Mouse (Mus musculus) heart, postnatal 0 days (tissue): ENCODE data around the gene Gm42791. TPM values are rescaled to one million over a fixed set of nuclear protein-coding genes. Genes with fewer than 3 reads are reported as not detected.

Experiments
- ATAC-seq: fragments of 200-750 bp; cut with Nextera tagmentation; 2 replicates; pipeline ENCODE4 v1.8.0; 2017; ENCODE audit warnings: low read depth, moderate number of reproducible peaks, moderate library complexity; ENCODE audit not compliant: insufficient read depth
- DNase-seq: peaks from one replicate; pipeline ENCODE4 v3.0.0-alpha.2; 2016; ENCODE audit warnings: low spot score
- H3K27ac ChIP-seq: fragments of 300-500 bp; sonication (generic); 2 replicates; pipeline ENCODE4 v1.5.1; 2014; ENCODE audit warnings: low read depth, mild to moderate bottlenecking
- H3K27me3 ChIP-seq: fragments of 300-500 bp; sonication (generic); 2 replicates; pipeline ENCODE4 v1.6.1; 2014; ENCODE audit warnings: low read length, mixed read lengths; ENCODE audit not compliant: control insufficient read depth, insufficient read depth
- H3K36me3 ChIP-seq: fragments of 300-500 bp; sonication (generic); replicated peaks from 2 replicates; pipeline ENCODE4 v1.6.1; 2014; ENCODE audit warnings: low read length, mixed read lengths; ENCODE audit not compliant: control insufficient read depth, insufficient read depth
- H3K4me1 ChIP-seq: fragments of 300-500 bp; sonication (generic); 2 replicates; pipeline ENCODE4 v1.6.1; 2014; ENCODE audit warnings: antibody characterized with exemption; ENCODE audit not compliant: control insufficient read depth, insufficient read depth
- H3K4me2 ChIP-seq: fragments of 300-500 bp; sonication (generic); 2 replicates; pipeline ENCODE4 v1.6.1; 2014; ENCODE audit warnings: low read depth, mild to moderate bottlenecking, low read length, moderate library complexity
- H3K4me3 ChIP-seq: fragments of 300-500 bp; sonication (generic); 2 replicates; pipeline ENCODE4 v1.5.1; 2014; ENCODE audit warnings: low read depth, low read length
- H3K9ac ChIP-seq: fragments of 300-500 bp; sonication (generic); replicated peaks from 2 replicates; pipeline ENCODE4 v1.6.1; 2014; ENCODE audit warnings: low read depth, low read length, mixed read lengths
- H3K9me3 ChIP-seq: fragments of 300-500 bp; sonication (generic); replicated peaks from 2 replicates; pipeline ENCODE4 v1.6.1; 2016; ENCODE audit warnings: low read length; ENCODE audit not compliant: control insufficient read depth
- CTCF ChIP-seq: IDR thresholded peaks from 2 replicates; pipeline ENCODE4 v1.5.1; 2016; ENCODE audit warnings: antibody characterized with exemption, control low read depth, low read depth
- EP300 ChIP-seq: IDR thresholded peaks from 2 replicates; pipeline ENCODE4 v1.6.1; 2016; ENCODE audit warnings: antibody characterized with exemption, low read depth
- WGBS: fragments of 180-500 bp; shearing (Covaris S2); extraction: QIAGEN DNeasy Blood & Tissue Kit; methylation state at CpG from one replicate; pipeline ENCODE4 v1.1.7; 2014; 5-methylcytosine and 5-hydroxymethylcytosine counted together
- polyA plus RNA-seq: library from polyadenylated mRNA; unstranded; fragments of >200 nt; fragmentation: Nextera tagmentation; extraction: Ambion mirVana; gene quantifications from 2 replicates; pipeline ENCODE4 v1.2.1, GENCODE M21; 2015
- total RNA-seq: library from RNA; depleted of rRNA; stranded (reverse); fragments of >200 nt; gene quantifications from 2 replicates; pipeline ENCODE4 v1.2.3, GENCODE M21; 2014; ENCODE audit warnings: low replicate concordance

Gene Gm42791
- total and polyA plus RNA-seq, 2 experiments from 2014 or later = 1.00 TPM; not detected in 1

DNA sequence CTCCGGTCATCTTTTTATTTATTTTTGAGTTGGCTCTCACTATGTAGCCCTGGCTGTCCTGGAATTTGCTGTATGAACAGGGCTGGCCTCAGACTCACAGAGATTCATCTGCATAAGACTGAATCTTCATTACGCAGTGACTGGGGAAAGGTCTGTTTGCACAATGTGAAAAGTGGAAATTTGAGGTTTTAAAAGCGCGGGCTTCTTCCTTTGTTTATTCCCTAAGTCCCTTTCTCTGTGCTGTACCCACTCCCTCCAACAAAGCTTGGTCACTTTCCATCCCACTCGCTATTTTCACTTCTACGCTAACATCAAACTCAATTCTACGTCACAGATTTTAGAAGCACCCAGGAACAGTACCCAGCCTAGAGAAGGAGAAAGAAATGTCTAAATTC, 639 bp downstream of the Gm42791 start:
- H3K4me3 ChIP-seq = peak overlapping the region; percentile 52
- no peaks in the 10 kb centered on the region for H3K36me3 ChIP-seq
- H3K9ac ChIP-seq = peak overlapping the region; percentile 66
- TF ChIP-seq EP300 = no peak
- TF ChIP-seq CTCF = no peak
- WGBS = 68% methylated on average over 7 of the region's 7 CpGs
- DNase-seq (no peak), ATAC-seq (no peak)
- peak overlapping the region; percentile 86 for H3K27ac ChIP-seq
- H3K4me2 ChIP-seq = peak overlapping the region; percentile 73
- 0 out of 2 replicates have a peak, but pooled peaks cover 3% of the 10 kb centered on the region for H3K9me3 ChIP-seq
- no peaks in the 10 kb centered on the region for H3K27me3 ChIP-seq
- peaks cover 19% of the 10 kb centered on the region; the same call in 1 of the 2 replicates for H3K4me1 ChIP-seq

DNA sequence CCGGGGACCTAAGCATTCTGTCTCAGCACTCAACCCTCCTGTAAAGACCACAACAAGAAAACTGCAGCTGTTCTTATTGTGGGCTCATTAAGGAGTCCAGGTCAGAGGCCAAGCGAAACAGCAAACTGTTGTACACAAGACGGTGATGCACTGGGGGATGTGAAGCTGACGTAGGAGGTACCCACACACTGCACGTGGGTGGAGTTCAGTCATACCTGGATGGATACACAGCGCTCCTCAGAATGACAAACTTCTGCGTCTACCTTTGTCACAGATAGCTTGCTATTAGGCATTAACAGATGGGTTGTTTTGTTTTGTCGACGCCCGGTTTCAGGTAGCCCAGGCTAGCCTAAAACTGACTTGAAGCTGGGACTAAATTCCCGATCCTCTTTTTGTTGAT, 2.3 kb downstream of the Gm42791 start:
- Histone ChIP-seq H3K4me3 (no peak overlapping the region), H3K4me1 (peaks cover 19% of the 10 kb centered on the region; the same call in 1 of the 2 replicates), H3K36me3 (no peaks in the 10 kb centered on the region), H3K27ac (no peak overlapping the region), H3K9ac (no peak overlapping the region), H3K4me2 (no peak overlapping the region), H3K27me3 (no peaks in the 10 kb centered on the region), H3K9me3 (peaks cover 3% of the 10 kb centered on the region; the same call in 1 of the 2 replicates)
- ATAC-seq (no peak), DNase-seq (no peak)
- 97% methylated on average over 11 of the region's 11 CpGs for WGBS
- TF ChIP-seq EP300 (no peak), CTCF (no peak)

DNA sequence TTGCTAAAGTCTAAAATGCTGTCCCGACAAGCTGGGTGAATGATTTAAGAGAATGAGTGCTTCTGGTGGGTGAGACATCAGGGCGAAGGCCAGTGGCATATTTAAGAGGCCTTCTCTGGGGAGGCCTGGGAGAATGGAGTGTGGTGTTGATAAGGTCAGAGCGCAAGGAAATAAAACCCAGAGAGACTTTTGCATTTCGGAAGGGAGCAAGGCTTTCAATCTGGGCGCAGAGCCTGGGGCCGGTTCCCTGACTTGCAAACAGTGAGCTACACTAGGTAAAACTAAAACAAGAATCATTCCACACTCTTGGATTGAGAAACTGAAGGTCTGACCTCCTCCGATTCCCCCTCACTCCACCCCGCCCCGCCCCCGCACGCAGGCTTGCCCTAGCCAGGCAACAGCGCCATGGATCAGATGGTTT, 4.0 kb downstream of the Gm42791 start:
- 34% methylated on average over 12 of the region's 12 CpGs for WGBS
- ATAC-seq = peak; percentile 24; the same call in 1 of the 2 replicates
- peak; percentile 38 for DNase-seq

DNA sequence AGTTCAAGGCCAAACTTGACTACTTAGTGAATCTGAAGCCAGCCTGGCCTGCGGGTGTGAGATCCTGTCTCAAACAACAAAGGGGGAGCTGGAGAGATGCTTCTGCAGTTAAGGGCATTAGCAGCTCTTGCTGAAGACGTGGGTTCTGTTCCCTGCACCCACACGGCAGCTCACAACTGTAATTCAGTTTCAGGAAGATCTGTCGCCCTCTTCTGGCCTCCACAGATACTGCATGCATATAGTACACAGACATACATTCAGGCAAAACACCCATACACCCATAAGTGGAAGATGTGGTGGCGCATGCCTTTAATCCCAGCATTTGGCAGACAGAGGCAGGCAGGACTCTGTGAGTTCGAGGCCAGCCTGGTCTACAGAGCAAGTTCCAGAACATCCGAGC, 5.5 kb downstream of the Gm42791 start:
- WGBS = 91% methylated on average over 7 of the region's 7 CpGs
- no peak overlapping the region for H3K9ac ChIP-seq
- peaks cover 11% of the 10 kb centered on the region; the same call in 1 of the 2 replicates for H3K4me1 ChIP-seq
- H3K4me3 ChIP-seq = no peak overlapping the region
- TF ChIP-seq CTCF (peak; percentile 48), EP300 (no peak)
- no peak for DNase-seq
- H3K9me3 ChIP-seq = peaks cover 3% of the 10 kb centered on the region; the same call in 1 of the 2 replicates
- H3K36me3 ChIP-seq = no peaks in the 10 kb centered on the region
- no peak for ATAC-seq
- H3K27ac ChIP-seq = no peak overlapping the region
- H3K4me2 ChIP-seq = no peak overlapping the region
- no peaks in the 10 kb centered on the region for H3K27me3 ChIP-seq

More for the DNA sequence above, 4.0 kb downstream of the Gm42791 start:
- Histone ChIP-seq H3K9me3 (peaks cover 3% of the 10 kb centered on the region; the same call in 1 of the 2 replicates), H3K27ac (peak overlapping the region; percentile 67), H3K36me3 (no peaks in the 10 kb centered on the region), H3K4me2 (peak overlapping the region; percentile 46), H3K4me1 (peaks cover 19% of the 10 kb centered on the region; the same call in 1 of the 2 replicates), H3K9ac (0 out of 2 replicates have a peak overlapping the region, but pooled peaks have one; percentile 13), H3K4me3 (peak overlapping the region; percentile 9; the same call in 1 of the 2 replicates), H3K27me3 (no peaks in the 10 kb centered on the region)
- no peak for TF ChIP-seq CTCF
- no peak for TF ChIP-seq EP300

DNA sequence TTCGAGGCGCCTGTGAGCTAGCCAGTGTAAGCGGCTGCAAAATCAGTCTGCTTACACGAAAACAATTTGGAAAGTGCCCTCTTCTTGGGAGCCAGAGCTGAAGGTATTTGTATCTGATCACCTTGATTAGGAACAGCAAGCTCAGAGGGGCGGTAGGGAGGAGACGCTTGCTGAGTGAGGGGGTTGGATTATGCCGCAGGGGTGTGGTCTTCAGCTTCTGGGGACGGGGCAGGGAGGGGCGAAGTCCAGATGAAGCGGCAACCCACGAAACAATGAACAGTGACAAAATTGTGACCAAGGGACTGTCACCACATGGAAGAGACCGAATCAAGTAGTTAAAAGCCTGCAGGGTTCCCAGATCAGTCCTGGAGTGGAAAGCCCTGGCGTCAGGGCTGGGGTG, 10.0 kb downstream of the Gm42791 start:
- DNase-seq (no peak), ATAC-seq (no peak)
- Histone ChIP-seq H3K36me3 (no peaks in the 10 kb centered on the region), H3K27ac (no peak overlapping the region), H3K9ac (no peak overlapping the region), H3K9me3 (peaks cover 3% of the 10 kb centered on the region), H3K4me3 (no peak overlapping the region), H3K4me2 (no peak overlapping the region), H3K27me3 (no peaks in the 10 kb centered on the region), H3K4me1 (no peaks in the 10 kb centered on the region)
- TF ChIP-seq EP300 = no peak
- TF ChIP-seq CTCF = no peak
- 31% methylated on average over 13 of the region's 13 CpGs for WGBS

DNA sequence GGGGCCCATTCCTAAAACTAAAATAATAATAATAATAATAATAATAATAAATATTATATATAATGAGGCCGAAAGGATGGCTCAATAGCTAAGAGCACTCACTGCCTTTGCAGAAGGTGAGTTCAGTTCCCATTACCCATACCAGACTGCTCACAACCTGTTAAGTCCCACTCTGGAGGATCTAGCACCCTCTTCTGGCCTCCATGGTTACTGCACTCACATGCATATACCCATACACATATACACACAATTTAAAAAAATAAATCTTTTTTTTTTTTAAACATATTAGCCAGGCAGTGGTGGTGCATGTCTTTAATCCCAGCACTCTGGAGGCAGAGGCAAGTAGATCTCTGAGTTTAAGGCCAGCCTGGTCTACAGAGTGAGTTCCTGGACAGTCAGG, 11.3 kb downstream of the Gm42791 start:
- Histone ChIP-seq H3K4me2 (no peak overlapping the region), H3K27me3 (no peaks in the 10 kb centered on the region), H3K4me1 (no peaks in the 10 kb centered on the region), H3K36me3 (no peaks in the 10 kb centered on the region), H3K4me3 (no peak overlapping the region), H3K9ac (no peak overlapping the region), H3K9me3 (no peaks in the 10 kb centered on the region; the same call in none of the 2 replicates), H3K27ac (no peak overlapping the region)
- WGBS = 96% methylated on average over 1 of the region's 1 CpGs
- DNase-seq (no peak), ATAC-seq (no peak)
- 0 out of 2 replicates have a peak, but pooled peaks have one; percentile 4 for TF ChIP-seq CTCF
- TF ChIP-seq EP300 = no peak
